Mouse (Mus musculus) layer of hippocampus, postnatal 36 days (tissue): ENCODE measurements at regions not wholly inside any gene's neighbourhood (a gene's known extent, or its start where the extent isn't known, plus 50 kb on each side); places are given as distances from the start of the nearest gene placed in this dataset.

ENCODE experiments used
- DNase-seq, 2 experiments: peaks; one replicate each; pipeline ENCODE4 v3.0.0; 2022

DNA sequence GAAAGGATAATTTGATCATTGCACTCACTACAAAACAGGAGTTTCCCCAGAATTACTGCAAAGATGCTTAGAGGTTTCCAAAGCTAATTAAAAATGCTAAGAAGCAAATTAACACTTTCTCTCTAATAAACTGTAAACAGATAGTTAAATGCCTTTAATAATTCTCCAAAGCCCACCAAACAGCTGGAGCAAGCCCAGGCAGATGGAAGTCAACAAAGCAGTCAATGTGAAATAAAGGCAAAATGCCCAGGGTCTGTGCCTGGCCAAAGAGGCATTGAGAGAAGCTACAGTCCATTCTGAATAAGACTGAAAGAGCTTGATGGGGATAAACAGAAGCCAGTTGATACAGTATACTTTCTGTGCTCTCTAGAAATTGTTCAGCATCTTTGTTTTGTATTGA, 215.6 kb upstream of the Lrfn5 start:
- no peak for DNase-seq

DNA sequence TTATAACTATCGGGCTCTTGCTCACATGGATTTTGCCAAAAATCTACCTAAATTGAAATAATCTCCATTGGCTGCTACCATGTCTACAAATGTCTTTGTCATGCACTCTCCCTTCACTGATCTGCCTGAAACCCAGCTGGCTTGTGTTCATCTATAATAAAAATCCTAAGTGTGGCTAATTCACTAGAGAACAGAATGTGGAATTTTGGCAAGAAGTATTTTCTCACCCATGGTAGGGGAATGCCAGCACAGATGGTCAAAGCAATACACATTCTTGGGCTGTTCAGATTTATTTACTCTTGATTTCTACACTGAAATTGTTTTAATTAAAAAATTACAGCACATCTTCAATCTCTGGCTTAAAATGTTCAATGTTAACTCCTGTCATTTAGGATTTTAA, 200.8 kb upstream of the Lrfn5 start:
- DNase-seq: peak; percentile 10 to 20

DNA sequence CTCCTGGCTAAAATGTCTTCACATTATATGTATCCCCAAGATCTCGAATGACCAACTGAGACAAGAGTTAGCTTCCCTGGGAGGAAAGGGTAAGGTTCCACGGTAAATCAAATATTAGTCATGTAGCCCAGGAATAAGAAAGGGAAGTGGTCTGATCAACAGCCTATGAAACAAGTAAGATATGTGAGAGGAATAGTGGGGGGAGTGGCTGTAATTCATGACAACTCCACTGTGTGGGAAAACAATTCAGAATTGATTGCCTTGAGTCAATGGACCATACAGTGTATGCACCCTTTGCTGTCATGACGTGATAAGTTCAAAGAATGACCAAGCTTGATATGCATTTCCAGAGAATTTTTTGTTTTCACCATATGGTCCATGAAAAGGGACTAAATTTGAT, 190.8 kb upstream of the Lrfn5 start:
- no peak for DNase-seq
